Mouse (Mus musculus): ENCODE measurements at regions not wholly inside any gene's neighbourhood (a gene's known extent, or its start where the extent isn't known, plus 50 kb on each side); places are given as distances from the start of the nearest gene placed in this dataset.

GRCm38 (mm10) chr13:37569051-37569450, 209.1 kb upstream of the Rreb1 start:
- DNase-seq (ENCODE audit: low spot score) = no peak

- no peak for DNase-seq (ENCODE audit: low spot score)
Observed at GRCm38 (mm10) chr13:37569486-37569885, 208.7 kb upstream of the Rreb1 start.

- no peak for DNase-seq (ENCODE audit: low spot score)
Observed at GRCm38 (mm10) chr13:37572983-37573382, 205.2 kb upstream of the Rreb1 start.

DNA sequence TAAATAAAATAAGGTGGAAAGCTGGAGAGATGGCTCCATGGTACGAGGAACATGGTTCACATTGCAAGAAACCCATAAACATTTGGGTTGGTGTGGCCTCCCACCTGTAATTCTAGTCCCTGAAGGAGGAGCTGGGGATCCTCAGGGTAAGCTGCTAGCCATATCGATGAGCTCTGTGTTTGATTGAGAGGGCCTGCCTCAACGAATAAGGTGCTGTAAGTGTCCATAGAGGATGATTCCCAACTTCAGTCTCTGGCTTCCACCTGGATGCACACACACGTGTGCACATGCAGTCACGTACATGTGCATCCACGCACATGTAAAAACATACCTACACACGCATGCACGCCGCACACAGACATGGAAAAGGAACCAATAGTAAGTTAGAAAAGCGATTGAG, 199.0 kb upstream of the Rreb1 start:
- no peak for DNase-seq (ENCODE audit: low spot score)

DNA sequence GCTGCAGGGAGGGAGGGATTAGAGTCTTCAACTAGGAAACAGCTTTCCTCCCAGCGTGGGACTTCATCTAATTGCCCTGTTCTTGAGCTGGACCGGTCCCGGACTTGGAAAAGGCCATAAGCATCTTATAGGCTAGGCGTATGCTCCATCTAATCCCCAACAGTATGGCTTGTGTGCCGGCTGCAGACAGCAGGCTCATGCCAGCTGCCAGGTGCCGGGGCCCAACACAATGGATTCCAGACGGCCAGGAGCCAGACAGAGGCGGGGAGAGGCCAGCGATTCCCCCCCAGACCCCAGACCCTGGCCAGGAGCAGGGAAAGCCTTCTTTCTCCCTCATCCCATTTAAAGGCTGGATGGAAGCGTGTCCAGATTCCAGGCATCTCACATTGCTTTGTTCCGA, 198.4 kb upstream of the Rreb1 start:
- no peak for DNase-seq (ENCODE audit: low spot score)

DNA sequence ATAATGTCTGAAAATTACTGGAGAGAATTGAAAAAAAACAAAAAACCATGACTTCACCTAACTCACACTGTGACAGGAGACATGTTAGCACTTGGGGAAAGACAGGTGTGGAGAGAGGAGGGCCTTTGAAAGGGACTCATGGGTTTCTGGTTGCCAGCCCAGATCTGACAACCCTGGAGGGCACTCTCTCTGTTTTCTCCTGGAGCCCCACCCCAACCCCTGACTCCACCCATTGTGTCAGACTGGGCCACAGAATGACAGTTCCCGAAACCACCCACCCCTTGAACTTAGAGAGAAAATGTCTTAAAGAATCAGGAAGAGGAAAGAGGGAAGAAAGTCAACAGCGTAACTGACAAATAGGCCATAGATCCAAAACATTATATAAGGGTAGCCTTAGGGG, 197.4 kb upstream of the Rreb1 start:
- no peak for DNase-seq (ENCODE audit: low spot score)

DNA sequence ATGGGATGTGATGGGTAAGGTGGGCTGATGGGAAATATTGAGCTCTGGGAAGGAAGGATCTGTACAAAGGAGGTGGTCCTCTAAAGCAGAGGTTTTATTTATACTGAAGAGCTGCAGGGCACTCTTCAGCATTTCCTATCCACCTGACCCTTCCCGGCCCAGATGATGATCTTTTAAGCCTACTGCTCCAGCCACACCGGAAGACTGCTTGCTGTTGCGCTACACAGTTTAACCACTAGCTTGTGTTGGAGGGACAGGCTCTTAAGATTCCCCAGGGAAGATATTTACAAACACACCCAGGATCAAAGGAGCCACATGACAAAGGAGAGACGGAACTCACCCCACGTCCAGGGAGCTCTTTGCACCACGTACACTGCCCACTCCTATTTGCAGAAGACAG, 196.8 kb upstream of the Rreb1 start:
- DNase-seq (ENCODE audit: low spot score) = no peak

DNA sequence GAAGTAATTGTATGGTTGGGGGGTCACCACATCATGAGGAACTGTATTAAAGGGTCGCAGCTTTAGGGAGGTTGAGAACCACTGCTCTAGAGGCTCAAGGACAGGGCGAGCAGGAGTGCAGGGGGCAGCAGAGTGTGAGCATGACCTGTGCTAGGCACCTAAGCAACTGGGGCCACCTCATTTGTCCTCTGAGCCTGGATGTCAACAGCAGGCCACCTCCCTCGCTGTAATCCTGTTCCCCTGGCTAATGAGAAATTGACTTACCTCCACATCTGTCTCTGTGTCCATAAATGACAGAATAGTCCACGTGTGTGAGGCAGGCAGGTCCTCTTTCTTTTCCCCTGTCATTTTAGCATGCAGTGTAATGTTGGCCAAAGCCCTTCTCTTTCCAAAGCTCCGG, 192.7 kb upstream of the Rreb1 start:
- no peak for DNase-seq (ENCODE audit: low spot score)

- no peak for DNase-seq (ENCODE audit: low spot score)
Observed at GRCm38 (mm10) chr13:37586511-37586910, 191.7 kb upstream of the Rreb1 start.

DNA sequence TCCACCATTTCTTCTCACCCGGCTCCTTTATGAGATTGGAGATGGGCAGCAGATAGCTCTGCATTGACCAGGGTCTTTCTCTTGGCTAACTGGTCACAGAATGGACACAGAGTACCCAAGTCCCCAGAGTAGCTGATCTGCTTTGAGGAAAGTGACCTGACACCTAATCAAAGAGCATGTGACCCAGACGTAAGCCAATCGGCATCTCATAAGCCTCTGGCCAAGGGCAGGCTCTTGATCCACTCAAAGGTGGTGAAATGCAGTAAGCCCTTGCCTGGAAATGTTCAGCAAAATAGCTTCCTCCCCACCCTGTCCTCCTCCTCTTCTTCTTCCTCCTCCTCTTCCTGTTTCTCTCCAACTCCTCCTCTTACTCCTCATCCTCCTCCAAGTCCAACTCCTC, 190.3 kb upstream of the Rreb1 start:
- DNase-seq (ENCODE audit: low spot score) = no peak

DNA sequence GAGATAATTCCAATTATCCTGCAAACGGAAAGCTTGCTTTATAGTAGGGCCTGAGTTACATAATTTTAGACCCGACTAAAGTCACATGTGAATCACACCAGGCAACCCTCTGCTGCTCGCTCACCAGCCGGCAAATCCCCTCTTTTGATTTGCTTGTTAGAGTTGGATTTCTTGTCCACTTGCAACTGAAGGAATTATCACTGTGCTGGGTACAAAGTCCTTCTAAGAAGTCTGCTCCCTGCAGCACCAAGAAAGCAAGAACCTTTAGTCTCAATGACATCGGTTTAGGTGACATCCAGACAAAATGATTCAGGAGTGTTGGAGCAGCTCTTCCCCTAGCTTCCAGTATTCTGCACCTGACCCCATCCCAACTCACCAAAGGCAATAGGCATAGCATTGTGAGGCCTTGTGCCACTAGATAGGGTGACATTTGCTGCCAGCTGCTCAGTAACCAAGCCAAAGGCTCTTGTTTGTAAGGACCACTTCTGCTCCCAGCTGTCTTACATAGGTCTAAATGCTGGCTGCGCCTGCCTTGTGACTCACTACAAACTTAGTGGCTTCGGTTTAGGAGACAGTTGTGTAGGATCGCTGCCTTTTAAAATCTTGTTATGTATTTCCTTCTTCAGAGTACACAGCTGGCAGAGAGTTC, 189.5 kb upstream of the Rreb1 start:
- no peak for DNase-seq (ENCODE audit: low spot score)

- DNase-seq (ENCODE audit: low spot score) = no peak
Observed at GRCm38 (mm10) chr13:37592149-37592548, 186.1 kb upstream of the Rreb1 start.

GRCm38 (mm10) chr13:37595196-37595595, 183.0 kb upstream of the Rreb1 start:
- no peak for DNase-seq (ENCODE audit: low spot score)

DNA sequence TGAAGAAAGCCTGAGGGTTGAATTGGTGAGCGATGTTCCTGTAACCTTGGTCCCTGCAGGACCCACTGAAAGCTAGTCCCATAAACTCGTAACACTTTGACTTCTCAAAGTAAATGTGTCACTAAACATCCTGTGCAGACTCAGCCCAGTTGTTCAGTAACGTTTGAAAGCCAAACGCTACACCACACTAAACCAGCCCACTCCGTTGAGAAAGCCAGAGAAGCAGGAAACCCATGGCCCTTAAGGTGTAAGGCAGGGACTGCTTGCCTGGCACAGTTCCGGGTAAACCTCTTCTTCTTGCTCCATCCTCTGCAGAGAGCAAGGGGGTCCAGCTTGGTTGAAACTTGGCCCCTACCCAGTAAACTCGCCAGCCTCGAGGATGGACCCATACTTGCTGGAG, 180.6 kb upstream of the Rreb1 start:
- DNase-seq (ENCODE audit: low spot score) = no peak

DNA sequence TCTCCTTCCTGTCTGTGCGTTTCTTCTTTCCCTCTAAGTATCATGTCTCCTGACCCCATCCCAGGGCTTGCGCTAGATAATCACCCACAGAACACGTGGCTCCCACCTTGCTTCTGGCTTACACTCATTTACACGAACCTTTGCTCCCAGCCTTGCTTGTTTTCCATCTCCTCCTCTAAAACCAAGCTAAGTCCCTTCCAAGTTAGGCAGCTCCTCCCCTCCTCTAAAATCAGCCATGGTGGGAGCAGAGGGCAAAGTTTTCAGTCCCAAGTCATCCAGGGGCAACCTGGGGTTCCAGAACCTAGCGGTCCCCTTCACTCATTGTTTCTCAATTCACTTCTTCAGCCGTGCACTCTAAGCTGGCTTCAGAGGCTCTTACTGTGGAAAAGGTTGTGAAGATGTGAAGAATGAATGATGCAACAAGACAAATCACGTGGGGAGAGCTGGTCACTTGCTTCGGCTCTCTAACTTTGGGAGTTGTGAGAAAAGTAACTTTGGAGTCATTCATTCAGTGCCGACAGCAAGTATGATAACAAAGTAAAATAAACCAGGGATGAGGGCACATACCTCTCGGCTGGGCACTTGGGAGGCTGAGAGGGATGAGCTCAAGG, 179.9 kb upstream of the Rreb1 start:
- no peak for DNase-seq (ENCODE audit: low spot score)

DNA sequence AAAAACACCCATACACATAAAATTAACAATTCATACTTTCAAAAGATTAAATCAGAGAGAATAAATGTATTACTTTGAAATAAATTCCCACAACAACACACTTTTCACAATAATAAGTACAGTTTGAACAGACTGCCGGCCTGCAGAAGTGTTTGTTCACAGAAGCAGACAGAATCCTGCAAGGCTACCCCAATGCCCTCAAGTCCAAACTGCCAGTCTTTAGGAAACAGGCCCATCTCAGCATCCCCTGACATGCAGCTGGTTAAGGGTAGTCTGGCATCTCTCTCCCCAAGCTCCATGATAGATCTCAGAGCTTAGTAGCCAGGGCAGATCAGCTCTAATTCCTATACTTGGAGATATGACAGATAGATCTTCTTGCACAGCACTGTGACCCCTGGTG, 178.5 kb upstream of the Rreb1 start:
- no peak for DNase-seq (ENCODE audit: low spot score)

DNA sequence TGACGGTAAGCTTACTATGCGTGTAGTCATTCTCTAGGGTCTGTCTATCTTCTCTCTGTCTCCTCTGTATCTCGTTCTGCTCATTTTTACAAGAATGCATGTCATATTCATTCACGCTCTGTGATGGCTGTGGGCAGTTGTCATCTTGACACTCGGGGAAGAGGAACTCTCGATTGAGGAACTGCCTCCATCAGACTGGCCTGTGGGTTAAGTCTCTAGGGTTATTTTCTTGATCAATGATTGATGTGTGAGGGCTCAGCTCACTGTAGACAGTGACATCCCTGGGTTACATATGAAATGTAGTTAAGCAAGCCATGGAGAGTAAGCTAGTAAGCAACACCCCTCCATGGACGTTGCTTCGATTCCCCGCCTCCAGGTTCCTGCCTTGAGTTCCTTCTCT, 178.0 kb upstream of the Rreb1 start:
- no peak for DNase-seq (ENCODE audit: low spot score)

GRCm38 (mm10) chr13:37601068-37601467, 177.1 kb upstream of the Rreb1 start:
- DNase-seq (ENCODE audit: low spot score) = no peak

DNA sequence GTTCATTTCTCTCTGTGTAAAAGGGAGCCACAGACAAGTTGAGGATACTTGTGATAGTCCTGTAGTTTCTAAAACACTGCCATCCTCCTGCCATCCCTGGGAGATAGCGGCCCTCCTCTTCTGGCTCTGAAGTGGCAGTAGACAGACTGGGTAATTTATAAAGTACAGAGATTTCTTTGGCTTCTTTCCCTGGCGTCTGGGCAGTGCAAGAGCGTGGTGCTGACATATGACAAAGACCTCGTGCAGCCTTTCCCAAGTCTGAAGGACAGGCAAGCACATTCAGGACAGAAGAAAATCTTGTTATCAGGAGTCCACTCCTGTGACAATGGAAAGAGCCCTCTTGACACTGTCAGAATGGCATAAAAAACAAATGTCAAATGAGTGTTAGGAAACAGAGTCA, 175.9 kb upstream of the Rreb1 start:
- DNase-seq (ENCODE audit: low spot score) = no peak

GRCm38 (mm10) chr13:37603226-37603994, 174.8 kb upstream of the Rreb1 start:
- DNase-seq (ENCODE audit: low spot score) = no peak

- DNase-seq (ENCODE audit: low spot score) = no peak
Observed at GRCm38 (mm10) chr13:37606250-37606649, 171.9 kb upstream of the Rreb1 start.

- no peak for DNase-seq (ENCODE audit: low spot score)
Observed at GRCm38 (mm10) chr13:37609085-37609484, 169.1 kb upstream of the Rreb1 start.

DNA sequence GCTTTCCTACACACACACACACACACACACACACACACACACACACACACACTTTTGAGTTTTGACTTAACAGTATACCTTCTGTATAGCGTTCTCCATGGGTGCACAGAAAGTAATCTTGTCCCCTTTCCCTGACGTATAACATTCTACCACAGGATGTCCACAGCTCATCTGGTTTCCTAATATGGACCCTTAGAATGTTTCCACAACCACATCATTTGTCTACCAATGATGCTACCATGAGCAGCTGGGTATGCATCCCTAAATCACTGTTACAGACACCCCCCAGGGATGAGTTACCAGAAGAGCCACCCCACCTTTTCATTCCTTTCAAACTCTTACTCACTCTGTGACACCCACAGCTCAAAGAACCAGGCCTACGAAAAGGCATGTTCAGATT, 166.8 kb upstream of the Rreb1 start:
- no peak for DNase-seq (ENCODE audit: low spot score)

DNA sequence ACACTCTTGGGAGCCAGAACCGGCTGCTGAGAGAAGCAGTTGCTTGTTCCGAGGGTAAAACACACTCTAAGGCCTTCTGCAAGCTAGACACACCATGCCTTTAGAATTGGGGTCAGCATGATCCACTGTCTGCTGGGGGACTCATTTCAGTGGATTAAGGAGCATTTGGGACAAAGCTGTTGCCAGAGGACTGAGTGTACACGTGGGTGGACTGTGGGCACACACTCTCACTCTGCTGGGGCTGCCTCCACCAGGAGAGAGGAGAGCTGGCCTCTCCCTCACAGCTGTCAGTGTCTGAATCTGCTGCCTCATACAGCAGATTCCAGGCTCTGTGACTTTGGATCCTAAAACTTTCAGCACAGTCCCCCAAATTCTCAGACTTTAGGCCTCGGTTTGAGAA, 161.2 kb upstream of the Rreb1 start:
- no peak for DNase-seq (ENCODE audit: low spot score)

All from urinary bladder, postnatal 14 days (tissue).